Mouse (Mus musculus) thymus, adult 2 months (tissue): ENCODE results near the gene Gm20662. TPM values are rescaled to one million over a fixed set of nuclear protein-coding genes. Genes with fewer than 3 reads are reported as not detected.

Experiments used
- DNase-seq: peaks from one replicate; pipeline ENCODE4 v3.0.0; 2021
- H3K27ac ChIP-seq: fragments of 200-500 bp; 2 replicates; pipeline ENCODE4 v1.5.1; 2012; ENCODE audit warnings: low read length, control low read depth; ENCODE audit not compliant: control insufficient read depth, insufficient read depth
- H3K27me3 ChIP-seq: fragments of 200-500 bp; 2 replicates; pipeline ENCODE4 v1.6.1; 2012; ENCODE audit warnings: mild to moderate bottlenecking, low read length, moderate library complexity, mixed read lengths; ENCODE audit not compliant: control insufficient read depth, insufficient read depth
- H3K36me3 ChIP-seq: fragments of 200-500 bp; 2 replicates; pipeline ENCODE4 v1.6.1; 2012; ENCODE audit warnings: mild to moderate bottlenecking, low read length, moderate library complexity; ENCODE audit not compliant: control insufficient read depth, insufficient read depth
- H3K4me1 ChIP-seq: fragments of 200-500 bp; replicated peaks from 2 replicates; pipeline ENCODE4 v1.6.1; 2012; ENCODE audit warnings: low read length; ENCODE audit not compliant: control insufficient read depth, insufficient read depth
- H3K4me3 ChIP-seq: fragments of 200-500 bp; 2 replicates; pipeline ENCODE4 v1.5.1; 2012; ENCODE audit warnings: mild to moderate bottlenecking, low read length, control low read depth, moderate library complexity; ENCODE audit not compliant: control insufficient read depth, insufficient read depth
- CTCF ChIP-seq: fragments of 200-500 bp; IDR thresholded peaks from 2 replicates; pipeline ENCODE4 v1.5.1; 2012; ENCODE audit warnings: mild to moderate bottlenecking, control low read depth, low read length, moderate library complexity, borderline replicate concordance; ENCODE audit not compliant: control insufficient read depth, poor library complexity, insufficient read depth; ENCODE audit errors: extremely low read depth
- POLR2A ChIP-seq: fragments of 200-500 bp; IDR thresholded peaks from 2 replicates; pipeline ENCODE4 v1.6.1; 2012; ENCODE audit warnings: mild to moderate bottlenecking, low read length, control low read depth, moderate library complexity; ENCODE audit not compliant: control insufficient read depth, poor library complexity, insufficient read depth; ENCODE audit errors: extremely low read depth
- WGBS: fragments of 180-500 bp; shearing (Covaris S2); methylation state at CpG from one replicate; pipeline ENCODE4 v1.1.7; 2018; 5-methylcytosine and 5-hydroxymethylcytosine counted together
- polyA plus RNA-seq: library from polyadenylated mRNA; depleted of rRNA; stranded (reverse); fragments of >200 nt; gene quantifications from 2 replicates; pipeline ENCODE4 v1.2.3, GENCODE M21; 2012

The Gm20662 gene
- polyA plus RNA-seq, 1 experiment: 3.2 TPM

DNA sequence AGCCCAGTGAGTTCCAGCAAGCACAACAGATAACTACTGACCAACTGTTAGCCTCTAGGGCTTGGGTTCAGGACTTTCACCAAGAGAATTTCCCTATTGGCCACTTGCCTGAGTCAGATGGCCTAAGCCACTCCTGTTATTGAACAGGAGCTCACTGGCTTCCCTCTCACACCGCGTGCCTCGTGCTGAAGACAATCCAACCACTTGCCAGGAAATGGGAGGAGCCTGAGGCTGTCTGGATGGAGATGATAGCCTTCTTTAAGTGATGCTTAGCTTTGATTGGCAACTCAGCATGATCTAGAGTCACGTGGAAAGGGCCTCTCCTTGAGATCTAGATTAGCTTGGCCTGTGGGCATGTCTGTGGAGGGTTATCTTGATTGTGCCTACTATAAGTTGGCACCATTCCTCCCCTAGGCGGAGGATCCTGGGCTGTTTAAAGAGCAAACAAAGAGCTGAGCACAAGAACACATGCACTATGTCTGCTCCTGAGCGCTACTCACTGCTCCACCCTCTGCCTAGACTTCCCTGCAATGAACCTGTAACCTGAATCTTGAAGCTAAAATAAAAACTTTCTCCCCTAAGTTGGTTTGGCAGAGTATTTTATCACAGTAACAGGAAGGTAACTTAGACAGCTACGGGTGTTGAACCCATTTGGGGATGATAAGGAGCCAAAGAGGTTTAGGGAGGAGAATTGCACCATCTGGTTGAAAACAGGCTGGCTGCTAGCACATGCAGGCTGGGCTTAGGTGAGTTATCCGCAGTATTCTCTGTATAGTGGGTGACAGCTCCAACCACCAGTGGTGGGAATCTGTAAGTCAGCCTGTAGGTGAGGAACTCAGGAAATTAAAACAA lies 24.2 kb upstream of the Gm20662 start:
- no peak overlapping the region for H3K27ac ChIP-seq
- no peak overlapping the region for H3K4me3 ChIP-seq
- WGBS: 65% methylated on average over 8 of the region's 8 CpGs
- TF ChIP-seq POLR2A: no peak
- no peak for TF ChIP-seq CTCF
- H3K36me3 ChIP-seq: no peaks in the 10 kb centered on the region
- DNase-seq: no peak
- H3K27me3 ChIP-seq: no peaks in the 10 kb centered on the region
- H3K4me1 ChIP-seq: peaks cover 22% of the 10 kb centered on the region

DNA sequence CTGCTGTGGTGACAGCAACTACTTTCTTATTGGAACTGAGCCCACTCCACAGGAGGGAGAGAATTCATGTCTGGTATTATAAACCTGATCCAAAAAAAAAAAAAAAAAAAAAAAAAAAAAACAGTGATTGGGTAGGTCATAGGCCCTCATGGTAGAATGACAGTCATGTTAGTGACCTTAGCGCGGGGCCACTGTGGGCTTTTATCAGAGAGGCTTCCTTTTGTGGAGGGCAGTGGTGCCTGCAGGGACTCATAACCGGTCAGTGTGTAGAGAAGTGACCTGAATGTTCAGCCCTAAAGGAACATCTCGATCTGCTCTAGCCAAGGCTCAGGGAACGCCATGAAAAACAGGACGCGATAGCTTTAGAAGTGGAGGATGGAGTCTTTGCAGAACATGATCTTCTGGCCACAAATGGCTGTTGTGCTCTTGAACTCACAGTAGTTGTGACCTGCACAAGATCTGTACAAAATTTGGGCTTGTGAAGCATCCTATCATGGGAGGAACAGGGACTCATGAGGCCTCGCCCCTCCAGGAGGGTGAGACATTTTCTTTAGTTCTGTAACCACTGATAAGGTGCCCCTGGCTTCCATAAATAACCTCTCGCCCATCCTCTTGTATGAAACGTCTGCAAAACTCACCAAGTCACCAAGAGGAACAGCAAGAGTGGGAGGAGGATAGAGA lies 21.5 kb upstream of the Gm20662 start:
- WGBS: 70% methylated on average over 10 of the region's 10 CpGs
- Histone ChIP-seq H3K4me1 (peaks cover 28% of the 10 kb centered on the region), H3K27me3 (no peaks in the 10 kb centered on the region), H3K36me3 (peaks cover 12% of the 10 kb centered on the region), H3K4me3 (no peak overlapping the region), H3K27ac (peak overlapping the region; percentile 43; the same call in 1 of the 2 replicates)
- DNase-seq: no peak
- no peak for TF ChIP-seq CTCF
- TF ChIP-seq POLR2A: no peak

DNA sequence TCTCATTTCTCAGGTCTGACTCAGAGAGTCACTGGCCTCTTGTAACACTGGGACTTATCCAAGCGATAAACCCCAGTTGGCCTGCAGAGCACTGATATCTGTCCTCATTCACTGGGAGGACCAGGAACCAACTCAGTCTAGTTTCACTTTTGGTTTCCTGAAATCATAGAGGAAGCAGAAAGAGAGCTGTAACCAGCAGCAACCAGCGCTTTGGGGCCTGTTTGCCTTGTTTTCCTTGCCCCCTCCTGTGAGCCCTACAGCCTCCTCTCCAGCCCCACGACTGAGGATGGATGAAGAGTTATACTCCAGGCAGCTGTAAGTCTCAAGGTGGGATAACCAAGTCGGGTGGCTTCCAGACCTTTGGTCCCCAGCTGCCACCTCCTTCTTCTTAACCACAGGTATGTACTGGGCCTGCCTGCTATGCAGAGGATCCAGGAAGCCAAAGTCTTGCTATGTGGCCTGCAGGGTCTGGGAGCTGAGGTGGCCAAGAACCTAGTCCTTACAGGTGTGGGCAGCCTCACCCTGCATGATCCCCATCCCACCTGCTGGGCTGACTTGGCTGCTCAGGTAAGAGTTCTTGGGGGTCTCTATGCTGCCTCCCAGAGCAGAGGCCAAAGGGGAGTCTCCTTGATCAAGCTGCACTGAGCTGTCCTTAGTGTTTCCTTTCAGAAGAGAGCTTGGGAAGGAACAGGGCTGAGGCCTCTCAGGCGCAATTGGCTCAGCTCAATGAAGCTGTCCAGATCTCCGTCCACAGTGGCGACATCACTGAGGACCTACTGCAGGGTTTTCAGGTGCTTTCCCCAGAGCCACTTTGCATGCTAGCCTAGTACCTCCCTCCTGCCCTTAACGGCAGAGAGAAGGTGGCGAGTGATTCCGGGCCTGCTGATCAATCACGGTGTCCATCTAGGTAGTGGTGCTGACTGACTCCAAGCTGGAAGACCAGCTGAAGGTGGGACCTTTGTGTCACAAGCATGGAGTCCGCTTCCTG lies 20.5 kb upstream of the Gm20662 start, which contains the start of gene Uba7:
Uba7 (plus strand) TSS at position 107 of the 988 bp plus-strand sequence.
- peaks cover 14% of the 10 kb centered on the region for H3K36me3 ChIP-seq
- 20% methylated on average over 12 of the region's 12 CpGs for WGBS
- peak within 1 kb of the TSS; percentile 65 for H3K4me3 ChIP-seq
- H3K27me3 ChIP-seq: no peaks in the 10 kb centered on the region
- peaks cover 30% of the 10 kb centered on the region for H3K4me1 ChIP-seq
- TF ChIP-seq CTCF (no peak), POLR2A (0 out of 2 replicates have a peak, but pooled peaks have one; percentile 40)
- peak; percentile 45 for DNase-seq
- H3K27ac ChIP-seq: peak within 1 kb of the TSS; percentile 84

DNA sequence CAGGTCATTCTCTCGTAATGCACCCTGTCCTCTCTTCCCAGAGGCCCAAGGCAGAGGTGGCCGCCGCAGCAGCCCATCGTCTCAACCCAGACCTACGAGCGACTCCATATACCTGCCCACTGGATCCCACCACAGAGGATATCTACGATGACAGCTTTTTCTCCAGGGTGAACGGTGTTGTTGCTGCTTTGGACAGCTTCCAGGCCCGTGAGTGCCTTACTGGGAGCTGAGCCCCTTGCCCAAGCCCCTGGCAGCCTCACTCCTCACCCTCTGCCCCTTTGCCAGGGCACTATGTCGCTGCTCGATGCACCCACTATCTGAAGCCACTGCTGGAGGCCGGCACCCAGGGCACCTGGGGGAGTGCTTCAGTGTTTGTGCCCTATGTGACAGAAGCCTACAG lies 17.3 kb upstream of the Gm20662 start:
- DNase-seq: no peak
- WGBS: 96% methylated on average over 12 of the region's 12 CpGs
- H3K27ac ChIP-seq: no peak overlapping the region
- peaks cover 14% of the 10 kb centered on the region for H3K36me3 ChIP-seq
- no peaks in the 10 kb centered on the region for H3K27me3 ChIP-seq
- TF ChIP-seq CTCF (no peak), POLR2A (no peak)
- no peak overlapping the region for H3K4me3 ChIP-seq
- H3K4me1 ChIP-seq: peaks cover 58% of the 10 kb centered on the region

DNA sequence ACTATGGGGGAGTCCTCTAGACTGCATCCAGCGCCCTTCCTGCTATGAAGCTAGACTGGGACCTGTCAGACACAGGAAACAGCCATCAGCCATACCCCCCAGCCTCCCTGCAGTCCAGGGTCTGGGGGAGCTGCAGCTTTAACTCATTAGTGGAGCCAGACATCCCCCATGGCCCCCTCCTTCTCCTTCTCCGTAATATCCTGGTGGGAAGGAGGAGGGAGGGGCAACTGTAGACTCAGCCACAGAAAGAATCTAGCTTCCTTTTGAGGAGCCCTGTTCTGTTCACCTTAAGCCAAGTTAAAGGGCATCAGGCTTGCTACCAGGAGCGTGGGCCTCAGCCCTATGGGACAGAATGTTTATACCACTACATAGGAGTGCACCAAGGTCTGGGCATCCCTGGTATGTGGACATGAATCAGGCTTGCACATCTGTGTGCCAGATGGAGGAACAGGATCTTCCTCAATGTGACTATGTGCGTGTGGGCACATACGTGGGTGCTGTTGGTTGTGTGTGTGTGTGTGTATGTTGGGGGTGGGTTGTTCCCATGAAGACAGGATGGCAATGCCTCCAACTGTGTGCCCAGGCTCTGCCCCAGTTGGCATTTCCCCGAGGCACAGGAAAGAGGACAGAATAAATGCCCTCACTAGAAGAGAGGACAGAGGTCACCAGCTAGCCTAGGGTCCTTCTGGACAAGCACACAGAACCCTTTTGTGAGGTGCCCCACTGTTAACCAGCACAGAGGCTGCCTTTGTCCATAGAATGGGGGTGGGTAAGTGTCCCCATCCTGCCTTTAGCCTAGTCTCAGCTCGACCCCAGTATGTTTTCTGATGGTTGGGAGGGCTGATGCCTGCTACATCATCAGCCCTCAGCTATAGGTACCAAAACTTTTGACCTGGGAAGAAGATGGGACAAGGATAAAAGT lies 14.2 kb upstream of the Gm20662 start:
- 38% methylated on average over 7 of the region's 7 CpGs for WGBS
- Histone ChIP-seq H3K27me3 (no peaks in the 10 kb centered on the region), H3K4me1 (peaks cover 56% of the 10 kb centered on the region), H3K27ac (peak overlapping the region; percentile 46; the same call in 1 of the 2 replicates), H3K36me3 (peaks cover 14% of the 10 kb centered on the region), H3K4me3 (no peak overlapping the region)
- TF ChIP-seq POLR2A: no peak
- no peak for TF ChIP-seq CTCF
- no peak for DNase-seq
